Mouse (Mus musculus): ENCODE results near the gene Marc1.

Gene Marc1

GRCm38 (mm10) chr1:184822678-184823077, 11.6 kb upstream of the Marc1 start:
- DNase-seq (ENCODE audit: low read depth) = no peak

DNA sequence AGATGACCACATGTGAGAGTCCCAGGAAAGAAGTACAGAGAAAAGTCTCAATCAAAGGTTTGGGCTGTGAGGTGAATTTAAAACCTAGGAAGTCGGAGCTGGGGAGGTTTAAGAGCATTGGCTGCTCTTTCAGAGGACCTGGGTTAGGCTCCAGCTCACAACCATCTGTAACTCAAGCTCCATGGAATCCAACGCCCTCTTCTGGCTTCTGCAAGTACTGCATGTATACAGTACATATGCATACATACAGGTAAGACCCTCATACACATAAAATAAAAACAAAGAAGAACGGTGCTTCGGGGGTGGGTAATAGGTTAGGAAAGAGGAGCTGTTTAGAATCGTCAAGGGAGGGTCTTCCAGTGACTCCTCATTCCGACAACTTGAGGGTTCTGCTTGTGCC, 6.7 kb upstream of the Marc1 start:
- DNase-seq (ENCODE audit: low read depth) = peak; percentile 25

- no peak for DNase-seq (ENCODE audit: low read depth)
Measured at GRCm38 (mm10) chr1:184811716-184812250, 670 bp upstream of the Marc1 start.

- DNase-seq (ENCODE audit: low read depth) = no peak
Measured at GRCm38 (mm10) chr1:184809578-184810001, 1.5 kb downstream of the Marc1 start.

GRCm38 (mm10) chr1:184808418-184809012, 2.6 kb downstream of the Marc1 start:
- DNase-seq (ENCODE audit: low read depth) = peak; percentile 63

- DNase-seq (ENCODE audit: low read depth) = peak; percentile 68
Measured at GRCm38 (mm10) chr1:184807627-184808417, 3.3 kb downstream of the Marc1 start.

DNA sequence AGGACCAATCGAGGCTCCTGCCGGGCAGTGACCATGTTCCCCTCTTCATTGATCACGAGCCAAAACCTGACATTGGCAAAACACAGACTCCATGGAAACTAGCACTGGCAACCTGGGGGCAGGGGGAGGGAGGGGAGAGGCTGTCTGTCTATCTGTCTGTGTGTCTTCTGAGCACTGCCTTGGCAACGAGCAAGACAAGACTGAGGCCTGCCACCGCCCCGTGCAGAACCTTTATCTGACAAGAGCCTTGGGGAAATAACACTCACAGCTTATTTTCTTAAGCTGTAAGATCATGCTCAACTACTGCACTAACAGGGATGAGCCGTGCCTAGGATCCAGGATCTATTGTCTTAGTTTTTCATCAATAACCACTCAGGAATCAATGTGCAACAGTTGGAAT, 4.0 kb downstream of the Marc1 start:
- DNase-seq (ENCODE audit: low read depth) = no peak

- DNase-seq (ENCODE audit: low read depth) = no peak
Measured at GRCm38 (mm10) chr1:184805749-184806148, 5.4 kb downstream of the Marc1 start.

DNA sequence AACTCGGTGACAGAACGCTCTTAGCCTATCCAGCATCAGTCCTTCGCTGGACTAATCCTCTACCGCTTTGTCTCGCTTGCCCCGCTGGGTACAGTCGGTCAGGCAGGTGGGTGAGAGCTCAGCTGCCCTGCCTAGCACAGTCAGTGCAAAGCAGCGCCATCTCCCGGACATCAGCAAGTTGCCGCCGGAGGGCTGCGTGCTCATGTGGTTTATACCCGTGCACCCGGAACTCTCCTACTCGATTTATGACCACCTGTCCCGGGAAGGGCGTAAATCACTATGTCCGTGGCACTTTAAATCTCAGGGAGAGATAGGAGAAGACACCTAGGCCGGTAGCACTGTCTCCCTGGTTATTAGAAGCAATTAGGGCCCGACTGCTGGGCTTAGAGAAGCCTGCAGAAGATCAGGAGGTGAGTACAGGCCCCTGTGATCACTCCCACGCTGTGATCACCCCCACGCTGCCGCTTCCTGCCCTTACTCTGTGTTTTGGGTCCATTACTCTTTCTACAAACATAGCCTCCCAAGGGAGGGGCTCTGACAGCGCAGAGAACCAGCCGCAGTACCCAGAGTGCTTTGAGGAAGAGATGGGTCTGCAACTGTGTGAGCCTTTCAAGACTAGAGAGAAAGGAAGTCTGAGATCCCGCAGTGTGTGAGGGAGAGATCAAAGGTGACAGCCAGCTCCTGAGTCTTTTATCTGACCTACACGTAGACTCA, 17.8 kb downstream of the Marc1 start:
- DNase-seq (ENCODE audit: low read depth) = no peak

DNA sequence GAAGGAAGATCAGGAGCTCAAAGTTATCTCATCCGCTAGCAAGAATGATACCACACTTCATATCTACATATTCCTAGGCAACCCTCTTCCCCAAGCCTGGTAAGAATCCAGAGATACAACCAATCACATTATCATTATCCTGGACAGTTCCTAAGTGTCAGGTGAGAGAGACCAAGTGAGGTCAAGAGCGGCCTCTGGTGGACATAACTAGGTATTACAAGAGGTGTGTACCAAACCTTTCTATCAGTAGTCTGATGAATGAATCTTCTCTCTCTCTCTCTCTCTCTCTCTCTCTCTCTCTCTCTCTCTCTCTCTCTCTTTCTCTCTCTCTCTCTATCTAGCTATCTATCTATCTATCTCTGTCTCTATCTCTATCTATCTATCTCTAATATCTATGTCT, 20.0 kb downstream of the Marc1 start:
- DNase-seq (ENCODE audit: low read depth) = peak; percentile 68

DNA sequence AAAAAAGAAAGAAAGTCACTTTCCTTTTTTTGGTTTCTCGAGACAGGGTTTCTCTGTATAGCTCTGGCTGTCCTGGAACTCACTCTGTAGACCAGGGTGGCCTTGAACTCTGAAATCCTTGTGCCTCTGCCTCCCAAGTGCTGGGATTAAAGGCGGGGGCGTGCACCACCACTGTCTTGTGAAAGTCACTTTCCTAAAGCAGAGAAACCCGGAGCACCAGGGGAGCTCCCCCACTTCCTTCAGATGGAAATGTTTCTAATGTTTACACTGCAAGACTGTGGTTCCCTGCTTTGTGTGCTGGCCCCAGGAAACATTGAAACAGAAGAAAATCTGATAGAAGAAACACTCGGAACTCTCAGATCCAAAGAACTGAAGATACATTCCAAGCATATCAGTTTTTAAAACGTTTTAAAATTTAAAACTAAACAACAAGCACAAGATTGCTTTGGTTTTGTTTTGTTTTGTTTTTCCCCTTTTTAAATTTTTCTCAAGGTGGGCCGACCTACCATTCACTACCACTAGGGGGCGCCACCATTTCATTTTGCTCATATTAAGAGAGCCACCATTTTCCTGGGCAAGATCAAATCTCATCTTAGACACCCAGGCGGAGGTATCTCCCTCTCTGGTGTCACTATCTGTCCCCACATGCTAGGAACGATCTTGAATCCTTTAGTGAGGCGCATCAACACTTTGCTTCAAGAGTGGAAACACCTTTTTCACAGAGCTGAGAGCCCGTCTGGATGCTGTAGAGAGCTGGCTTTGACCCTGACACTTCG, 24.5 kb downstream of the Marc1 start:
- DNase-seq (ENCODE audit: low read depth) = peak; percentile 33

DNA sequence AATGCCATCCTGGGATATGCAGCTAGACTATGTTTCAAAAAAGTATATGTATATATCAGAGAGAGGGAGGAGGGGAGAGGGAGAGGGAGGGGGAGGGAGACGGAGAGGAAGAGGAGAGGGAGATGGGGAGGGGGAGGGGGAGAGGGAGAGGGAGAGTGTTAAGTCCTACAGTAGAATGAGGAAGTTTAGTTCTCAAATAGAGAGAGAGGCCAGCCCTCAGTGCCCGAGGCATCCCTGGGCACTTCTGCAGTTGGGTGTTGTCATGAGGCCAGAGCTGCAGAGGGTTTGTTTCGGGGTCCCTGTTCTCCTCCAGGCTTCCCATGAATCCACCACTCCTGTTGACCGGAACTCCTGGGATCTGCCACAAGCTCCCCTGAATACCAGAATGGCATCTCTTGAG, 27.5 kb downstream of the Marc1 start:
- no peak for DNase-seq (ENCODE audit: low read depth)

GRCm38 (mm10) chr1:184782161-184782513, 29.0 kb downstream of the Marc1 start:
- no peak for DNase-seq (ENCODE audit: low read depth)

GRCm38 (mm10) chr1:184781286-184782160, 29.6 kb downstream of the Marc1 start:
- peak; percentile 34 for DNase-seq (ENCODE audit: low read depth)

DNA sequence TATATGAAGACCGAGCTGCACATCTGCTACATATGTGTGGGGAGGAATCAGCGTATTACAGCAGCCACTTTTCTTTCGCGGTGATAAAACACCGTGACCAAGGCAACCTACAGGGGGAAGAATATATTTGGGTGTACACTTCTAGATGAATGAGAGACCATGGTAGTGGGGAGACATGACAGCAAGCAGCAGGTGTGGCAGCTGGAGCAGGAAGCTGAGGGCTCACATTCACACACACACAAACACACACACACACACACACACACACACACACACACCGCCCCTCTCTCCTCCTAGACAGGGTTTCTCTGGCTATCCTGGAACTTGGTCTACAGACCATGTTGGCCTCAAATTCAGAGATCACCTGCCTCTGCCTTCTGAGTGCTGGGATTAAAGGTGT, 33.0 kb downstream of the Marc1 start:
- no peak for DNase-seq (ENCODE audit: low read depth)

DNA sequence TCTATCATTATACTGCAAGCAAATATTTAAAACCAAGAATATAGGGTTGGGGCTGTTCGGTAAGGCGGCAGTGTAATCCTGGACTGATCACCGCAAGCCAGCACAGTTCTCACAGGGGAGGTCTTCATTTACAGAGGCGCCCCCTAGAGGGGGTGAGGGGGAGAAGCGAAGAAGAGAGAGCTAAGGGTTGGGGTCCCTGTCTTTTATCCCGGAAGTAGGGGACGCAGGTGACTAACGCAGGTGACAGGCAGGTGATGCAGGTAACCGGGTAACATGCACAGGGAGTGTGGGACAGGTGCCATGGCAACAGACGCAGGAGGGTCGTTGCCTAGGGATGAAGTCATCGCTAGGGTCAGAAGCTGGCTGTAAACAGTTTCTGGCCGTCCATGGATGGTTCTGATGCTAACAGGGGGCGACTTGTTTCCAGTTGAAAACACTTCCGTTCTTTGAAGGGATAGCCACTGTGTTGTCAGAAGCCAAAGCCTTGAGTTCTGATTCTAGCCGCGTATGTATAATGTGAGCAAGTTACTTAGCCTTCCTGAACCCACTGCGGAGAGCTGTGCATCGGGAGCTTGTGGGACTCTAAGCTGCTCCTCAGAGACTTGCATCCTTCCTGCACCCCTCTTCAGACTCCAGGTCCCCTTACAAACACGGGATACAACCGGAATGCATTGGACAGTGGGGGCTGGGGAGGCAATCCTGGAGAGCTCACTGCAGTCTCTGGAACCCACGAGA, 33.9 kb downstream of the Marc1 start:
- DNase-seq (ENCODE audit: low read depth) = no peak

- DNase-seq (ENCODE audit: low read depth) = no peak
Measured at GRCm38 (mm10) chr1:184775289-184775688, 35.8 kb downstream of the Marc1 start.

DNA sequence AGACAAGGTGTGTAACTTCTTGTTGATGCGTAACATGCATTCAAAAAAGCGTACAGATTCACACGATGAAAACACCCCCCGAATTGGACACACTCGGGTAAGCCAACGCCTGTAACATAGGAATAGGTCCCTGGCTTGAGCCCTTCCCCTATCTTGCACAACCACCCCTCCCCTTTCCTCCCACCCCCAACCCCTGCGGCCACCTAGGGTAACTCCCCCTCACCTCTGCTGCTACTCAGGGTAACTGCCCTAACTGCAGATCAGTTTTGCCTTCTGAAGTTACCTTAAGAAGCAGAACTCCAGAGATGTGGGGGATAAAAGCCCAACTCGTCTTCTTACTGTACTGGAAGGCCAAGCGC, 39.2 kb downstream of the Marc1 start:
- no peak for DNase-seq (ENCODE audit: low read depth)

- DNase-seq (ENCODE audit: low read depth) = peak; percentile 81
Measured at GRCm38 (mm10) chr1:184771202-184771890, 39.8 kb downstream of the Marc1 start.

- no peak for DNase-seq (ENCODE audit: low read depth)
Measured at GRCm38 (mm10) chr1:184763866-184764265, 47.2 kb downstream of the Marc1 start.

Data from 416B (cell line).